Mouse (Mus musculus): ENCODE measurements around the gene Tecr. TPM values are rescaled to one million over a fixed set of nuclear protein-coding genes. Genes with fewer than 3 reads are reported as not detected.
"Not testable (repeated sequence)": the region's sequence is repeated elsewhere in the genome, so short reads cannot be mapped to it uniquely, and the experiment has no call there.

Tecr gene
- total and polyA plus RNA-seq, 3 experiments, result 145 to 305 (median 216) TPM

- ATAC-seq (ENCODE audit: extremely low read depth, insufficient number of reproducible peaks, low FRiP score, poor library complexity, severe bottlenecking) (no peak), DNase-seq (ENCODE audit: low spot score) (no peak)
- Histone ChIP-seq H3K4me3 (ENCODE audit: low read depth, low read length) (no peak overlapping the region), H3K4me1 (ENCODE audit: insufficient read depth, low read depth, low read length) (peaks cover 38% of the 10 kb centered on the region), H3K9me3 (replicated peaks) (no peaks in the 10 kb centered on the region), H3K27me3 (ENCODE audit: insufficient read depth, low read length) (no peaks in the 10 kb centered on the region), H3K36me3 (replicated peaks) (no peaks in the 10 kb centered on the region)
- TF ChIP-seq CTCF (IDR thresholded peaks at IDR 0.05; ENCODE audit: low read depth, low read length) (no peak), GATA2 (IDR thresholded peaks at IDR 0.05; ENCODE audit: borderline replicate concordance, low read depth, low read length) (no peak), TAL1 (conservative IDR thresholded peaks at IDR 0.05; ENCODE audit: low read depth, low read length) (no peak), GATA1 (IDR thresholded peaks at IDR 0.05; ENCODE audit: borderline replicate concordance, low read length) (no peak), POLR2AphosphoS5 (IDR thresholded peaks at IDR 0.05; ENCODE audit: insufficient replicate concordance, low read depth, low read length) (no peak)
Observed at GRCm38 (mm10) chr8:83598146-83598545, 9.6 kb downstream of the Tecr start.

GRCm38 (mm10) chr8:83596369-83596768 is 11.4 kb downstream of the Tecr start:
- Histone ChIP-seq H3K36me3 (replicated peaks) (peaks cover 12% of the 10 kb centered on the region), H3K4me1 (ENCODE audit: insufficient read depth, low read depth, low read length) (peaks cover 35% of the 10 kb centered on the region), H3K27me3 (ENCODE audit: insufficient read depth, low read length) (no peaks in the 10 kb centered on the region), H3K4me3 (ENCODE audit: low read depth, low read length) (no peak overlapping the region), H3K9me3 (replicated peaks) (no peaks in the 10 kb centered on the region)
- ATAC-seq (ENCODE audit: extremely low read depth, insufficient number of reproducible peaks, low FRiP score, poor library complexity, severe bottlenecking) (no peak), DNase-seq (ENCODE audit: low spot score) (no peak)
- no peak for TF ChIP-seq POLR2AphosphoS5 (IDR thresholded peaks at IDR 0.05; ENCODE audit: insufficient replicate concordance, low read depth, low read length)
- TF ChIP-seq GATA1 (IDR thresholded peaks at IDR 0.05; ENCODE audit: borderline replicate concordance, low read length), result no peak
- TF ChIP-seq CTCF (IDR thresholded peaks at IDR 0.05; ENCODE audit: low read depth, low read length), result peak; percentile 21; the same call in 1 of the 2 replicates
- TF ChIP-seq TAL1 (conservative IDR thresholded peaks at IDR 0.05; ENCODE audit: low read depth, low read length), result no peak

GRCm38 (mm10) chr8:83595050-83595345 is 12.8 kb downstream of the Tecr start:
- not testable (repeated sequence) for H3K9me3 ChIP-seq (replicated peaks); H3K27me3 ChIP-seq (ENCODE audit: insufficient read depth, low read length); ATAC-seq (ENCODE audit: extremely low read depth, insufficient number of reproducible peaks, low FRiP score, poor library complexity, severe bottlenecking); DNase-seq (ENCODE audit: low spot score)
- Histone ChIP-seq H3K4me1 (ENCODE audit: insufficient read depth, low read depth, low read length) (peaks cover 26% of the 10 kb centered on the region), H3K4me3 (ENCODE audit: low read depth, low read length) (peak overlapping the region; percentile 78), H3K36me3 (replicated peaks) (peaks cover 26% of the 10 kb centered on the region)

GRCm38 (mm10) chr8:83594167-83595049 is 13.4 kb downstream of the Tecr start:
- H3K4me1 ChIP-seq (ENCODE audit: insufficient read depth, low read depth, low read length), result peaks cover 21% of the 10 kb centered on the region
- peak; percentile 100 for DNase-seq (ENCODE audit: low spot score)

GRCm38 (mm10) chr8:83593325-83594166 is 14.2 kb downstream of the Tecr start:
- Histone ChIP-seq H3K9me3 (replicated peaks) (no peaks in the 10 kb centered on the region), H3K4me3 (ENCODE audit: low read depth, low read length) (peak overlapping the region; percentile 78), H3K4me1 (ENCODE audit: insufficient read depth, low read depth, low read length) (peaks cover 20% of the 10 kb centered on the region), H3K36me3 (replicated peaks) (peaks cover 40% of the 10 kb centered on the region), H3K27me3 (ENCODE audit: insufficient read depth, low read length) (no peaks in the 10 kb centered on the region)
- DNase-seq (ENCODE audit: low spot score) (no peak), ATAC-seq (ENCODE audit: extremely low read depth, insufficient number of reproducible peaks, low FRiP score, poor library complexity, severe bottlenecking) (no peak)
- TF ChIP-seq GATA2 (IDR thresholded peaks at IDR 0.05; ENCODE audit: borderline replicate concordance, low read depth, low read length), result no peak
- TF ChIP-seq TAL1 (conservative IDR thresholded peaks at IDR 0.05; ENCODE audit: low read depth, low read length), result no peak
- no peak for TF ChIP-seq CTCF (IDR thresholded peaks at IDR 0.05; ENCODE audit: low read depth, low read length)

More at GRCm38 (mm10) chr8:83594167-83595049, 13.4 kb downstream of the Tecr start:
- peak overlapping the region; percentile 78 for H3K4me3 ChIP-seq (ENCODE audit: low read depth, low read length)
- peaks cover 31% of the 10 kb centered on the region for H3K36me3 ChIP-seq (replicated peaks)
- ATAC-seq (ENCODE audit: extremely low read depth, insufficient number of reproducible peaks, low FRiP score, poor library complexity, severe bottlenecking), result peak; percentile 97
- H3K27me3 ChIP-seq (ENCODE audit: insufficient read depth, low read length), result no peaks in the 10 kb centered on the region
- TF ChIP-seq GATA1 (IDR thresholded peaks at IDR 0.05; ENCODE audit: borderline replicate concordance, low read length) (no peak), TAL1 (conservative IDR thresholded peaks at IDR 0.05; ENCODE audit: low read depth, low read length) (no peak), GATA2 (IDR thresholded peaks at IDR 0.05; ENCODE audit: borderline replicate concordance, low read depth, low read length) (no peak), CTCF (IDR thresholded peaks at IDR 0.05; ENCODE audit: low read depth, low read length) (no peak), POLR2AphosphoS5 (IDR thresholded peaks at IDR 0.05; ENCODE audit: insufficient replicate concordance, low read depth, low read length) (no peak)
- no peaks in the 10 kb centered on the region for H3K9me3 ChIP-seq (replicated peaks)

GRCm38 (mm10) chr8:83592682-83593081 is 15.1 kb downstream of the Tecr start:
- Histone ChIP-seq H3K4me1 (ENCODE audit: insufficient read depth, low read depth, low read length) (peaks cover 27% of the 10 kb centered on the region), H3K4me3 (ENCODE audit: low read depth, low read length) (peak overlapping the region; percentile 14; the same call in 1 of the 2 replicates), H3K27me3 (ENCODE audit: insufficient read depth, low read length) (no peaks in the 10 kb centered on the region), H3K9me3 (replicated peaks) (no peaks in the 10 kb centered on the region), H3K36me3 (replicated peaks) (peaks cover 48% of the 10 kb centered on the region)
- ATAC-seq (ENCODE audit: extremely low read depth, insufficient number of reproducible peaks, low FRiP score, poor library complexity, severe bottlenecking), result no peak
- TF ChIP-seq POLR2AphosphoS5 (IDR thresholded peaks at IDR 0.05; ENCODE audit: insufficient replicate concordance, low read depth, low read length), result no peak
- TF ChIP-seq TAL1 (conservative IDR thresholded peaks at IDR 0.05; ENCODE audit: low read depth, low read length), result no peak
- no peak for TF ChIP-seq GATA2 (IDR thresholded peaks at IDR 0.05; ENCODE audit: borderline replicate concordance, low read depth, low read length)
- no peak for TF ChIP-seq GATA1 (IDR thresholded peaks at IDR 0.05; ENCODE audit: borderline replicate concordance, low read length)
- no peak for TF ChIP-seq CTCF (IDR thresholded peaks at IDR 0.05; ENCODE audit: low read depth, low read length)
- DNase-seq (ENCODE audit: low spot score), result no peak

Measured in G1E (cell line).